Mouse (Mus musculus) MEL (cell line): Measurements from ENCODE around the gene Senp1. TPM values are rescaled to one million over a fixed set of nuclear protein-coding genes. Genes with fewer than 3 reads are reported as not detected.

ENCODE experiments used
- DNase-seq: peaks from one replicate; pipeline ENCODE4 v3.0.0; 2011; ENCODE audit warnings: low read depth, low spot score
- H3K27ac ChIP-seq: 2 replicates; pipeline ENCODE4 v1.5.1; 2012; ENCODE audit warnings: low read depth, mild to moderate bottlenecking, control low read depth, low read length, moderate library complexity; ENCODE audit not compliant: control insufficient read depth
- H3K27me3 ChIP-seq, 2 experiments: fragments of 150-350 bp in 1 of 2; sonication (generic) in 1 of 2; 2 replicates each; pipeline ENCODE4 v1.6.1; 2012; ENCODE audit warnings: low read length in 2 of 2, mild to moderate bottlenecking in 2 of 2, improper control_type of control experiment in 1 of 2, moderate library complexity in 1 of 2; ENCODE audit not compliant: insufficient read depth in 2 of 2, control insufficient read depth in 1 of 2
- H3K36me3 ChIP-seq, 2 experiments: 2 replicates each; pipeline ENCODE4 v1.6.1; 2012 to 2014; ENCODE audit warnings: low read length in 2 of 2, improper control_type of control experiment in 1 of 2, inconsistent platforms in 1 of 2, mild to moderate bottlenecking in 1 of 2; ENCODE audit not compliant: insufficient read depth in 2 of 2, control insufficient read depth in 1 of 2
- H3K4me1 ChIP-seq, 2 experiments: fragments of 150-350 bp in 1 of 2; sonication (generic) in 1 of 2; 2 replicates each; pipeline ENCODE4 v1.6.1; 2012; ENCODE audit warnings: low read length in 2 of 2, improper control_type of control experiment in 1 of 2, mild to moderate bottlenecking in 1 of 2; ENCODE audit not compliant: insufficient read depth in 2 of 2, control insufficient read depth in 1 of 2
- H3K4me3 ChIP-seq, 2 experiments: fragments of 150-350 bp in 1 of 2; sonication (generic) in 1 of 2; 2 replicates each; pipeline ENCODE4 v1.5.1; 2012; ENCODE audit warnings: low read depth in 2 of 2, low read length in 2 of 2, mild to moderate bottlenecking in 2 of 2, moderate library complexity in 2 of 2, control low read depth in 1 of 2, improper control_type of control experiment in 1 of 2; ENCODE audit not compliant: control insufficient read depth in 1 of 2, insufficient read depth in 1 of 2
- H3K79me2 ChIP-seq: 2 replicates; pipeline ENCODE4 v1.6.1; 2012; ENCODE audit warnings: mild to moderate bottlenecking, low read length, moderate library complexity; ENCODE audit not compliant: control insufficient read depth, poor library complexity, insufficient read depth
- H3K9ac ChIP-seq: 2 replicates; pipeline ENCODE4 v1.6.1; 2012; ENCODE audit warnings: low read depth, mild to moderate bottlenecking, control low read depth, low read length, moderate library complexity; ENCODE audit not compliant: control insufficient read depth, poor library complexity, severe bottlenecking
- H3K9me3 ChIP-seq: fragments of 150-350 bp; sonication (generic); replicated peaks from 2 replicates; pipeline ENCODE4 v1.6.1; 2012; ENCODE audit warnings: mild to moderate bottlenecking, low read length, improper control_type of control experiment, moderate library complexity; ENCODE audit not compliant: insufficient read depth
- BHLHE40 ChIP-seq: IDR thresholded peaks from 2 replicates; pipeline ENCODE4 v1.6.1; 2012; ENCODE audit warnings: low read depth, mild to moderate bottlenecking, inconsistent platforms, low read length, improper control_type of control experiment, borderline replicate concordance
- CHD1 ChIP-seq: IDR thresholded peaks from 2 replicates; pipeline ENCODE4 v1.6.1; 2012; ENCODE audit warnings: low read depth, mild to moderate bottlenecking, inconsistent platforms, low read length, improper control_type of control experiment
- CHD2 ChIP-seq: IDR thresholded peaks from 2 replicates; pipeline ENCODE4 v1.6.1; 2011; ENCODE audit warnings: low read length, improper control_type of control experiment
- CTCF ChIP-seq, 3 experiments: IDR thresholded peaks in 2 of 3; conservative IDR thresholded peaks in 1 of 3; 2 replicates each; pipeline ENCODE4 v1.5.1; 2011 to 2012; ENCODE audit warnings: low read length in 3 of 3, low read depth in 2 of 3, mild to moderate bottlenecking in 2 of 3, improper control_type of control experiment in 1 of 3, inconsistent platforms in 1 of 3, mixed read lengths in 1 of 3, moderate library complexity in 1 of 3; ENCODE audit not compliant: control insufficient read depth in 1 of 3, insufficient read depth in 1 of 3, poor library complexity in 1 of 3, severe bottlenecking in 1 of 3
- E2F4 ChIP-seq: IDR thresholded peaks from 2 replicates; pipeline ENCODE4 v1.6.1; 2011; ENCODE audit warnings: low read depth, low read length, improper control_type of control experiment, borderline replicate concordance
- ELF1 ChIP-seq: IDR thresholded peaks from 2 replicates; pipeline ENCODE4 v1.6.1; 2014; ENCODE audit warnings: low read depth, mild to moderate bottlenecking, inconsistent platforms, low read length, improper control_type of control experiment, moderate library complexity
- GATA1 ChIP-seq: IDR thresholded peaks from 2 replicates; pipeline ENCODE4 v1.6.1; 2011; ENCODE audit warnings: low read depth, low read length, improper control_type of control experiment
- JUND ChIP-seq: IDR thresholded peaks from 2 replicates; pipeline ENCODE4 v1.6.1; 2011; ENCODE audit warnings: low read depth, mild to moderate bottlenecking, improper control_type of control experiment, low read length
- KAT2A ChIP-seq: conservative IDR thresholded peaks from 2 replicates; pipeline ENCODE4 v1.6.1; 2012; ENCODE audit warnings: low read depth, low read length, improper control_type of control experiment, inconsistent platforms
- MAX ChIP-seq: IDR thresholded peaks from 2 replicates; pipeline ENCODE4 v1.6.1; 2011; ENCODE audit warnings: low read length, improper control_type of control experiment
- MEF2A ChIP-seq: IDR thresholded peaks from 2 replicates; pipeline ENCODE4 v1.6.1; 2014; ENCODE audit warnings: low read depth, mild to moderate bottlenecking, inconsistent platforms, low read length, improper control_type of control experiment; ENCODE audit not compliant: poor library complexity, insufficient replicate concordance, severe bottlenecking; ENCODE audit errors: extremely low read depth
- MYB ChIP-seq: IDR thresholded peaks from 2 replicates; pipeline ENCODE4 v1.6.1; 2011; ENCODE audit warnings: mild to moderate bottlenecking, low read depth, low read length, improper control_type of control experiment
- MYC ChIP-seq: IDR thresholded peaks from 2 replicates; pipeline ENCODE4 v1.6.1; 2011; ENCODE audit warnings: low read depth, mild to moderate bottlenecking, low read length, improper control_type of control experiment, moderate library complexity
- NRF1 ChIP-seq: IDR thresholded peaks from 2 replicates; pipeline ENCODE4 v1.6.1; 2014; ENCODE audit warnings: low read depth, mild to moderate bottlenecking, inconsistent platforms, low read length, improper control_type of control experiment, moderate library complexity; ENCODE audit not compliant: poor library complexity, insufficient read depth, severe bottlenecking
- POLR2A ChIP-seq, 2 experiments: IDR thresholded peaks; 2 replicates each; pipeline ENCODE4 v1.6.1; 2011 to 2012; ENCODE audit warnings: low read length in 2 of 2, mild to moderate bottlenecking in 2 of 2, control low read depth in 1 of 2, improper control_type of control experiment in 1 of 2, low read depth in 1 of 2, moderate library complexity in 1 of 2; ENCODE audit not compliant: control insufficient read depth in 1 of 2, insufficient read depth in 1 of 2, poor library complexity in 1 of 2
- POLR2AphosphoS5 ChIP-seq: IDR thresholded peaks from 2 replicates; pipeline ENCODE4 v1.6.1; 2012; ENCODE audit warnings: low read depth, borderline replicate concordance, mild to moderate bottlenecking, inconsistent platforms, low read length, moderate library complexity, mixed read lengths
- RCOR1 ChIP-seq: IDR thresholded peaks from 2 replicates; pipeline ENCODE4 v1.6.1; 2012; ENCODE audit warnings: low read depth, mild to moderate bottlenecking, inconsistent platforms, low read length, improper control_type of control experiment
- SIN3A ChIP-seq: IDR thresholded peaks from 2 replicates; pipeline ENCODE4 v1.6.1; 2012; ENCODE audit warnings: low read length, improper control_type of control experiment, inconsistent platforms
- SMC3 ChIP-seq: IDR thresholded peaks from 2 replicates; pipeline ENCODE4 v1.6.1; 2011; ENCODE audit warnings: low read depth, low read length, improper control_type of control experiment
- TCF12 ChIP-seq: IDR thresholded peaks from 2 replicates; pipeline ENCODE4 v1.6.1; 2014; ENCODE audit warnings: low read depth, mild to moderate bottlenecking, inconsistent platforms, low read length, improper control_type of control experiment, moderate library complexity
- UBTF ChIP-seq: IDR thresholded peaks from 2 replicates; pipeline ENCODE4 v1.6.1; 2012; ENCODE audit warnings: low read depth, mild to moderate bottlenecking, inconsistent platforms, low read length, improper control_type of control experiment, moderate library complexity, borderline replicate concordance; ENCODE audit not compliant: insufficient read depth
- USF1 ChIP-seq: IDR thresholded peaks from 2 replicates; pipeline ENCODE4 v1.6.1; 2014; ENCODE audit warnings: low read depth, mild to moderate bottlenecking, inconsistent platforms, low read length, improper control_type of control experiment, moderate library complexity
- USF2 ChIP-seq, 2 experiments: IDR thresholded peaks; 2 replicates each; pipeline ENCODE4 v1.6.1; 2011 to 2012; ENCODE audit warnings: improper control_type of control experiment in 2 of 2, low read length in 2 of 2, borderline replicate concordance in 1 of 2, inconsistent platforms in 1 of 2, low read depth in 1 of 2, mild to moderate bottlenecking in 1 of 2; ENCODE audit not compliant: insufficient read depth in 1 of 2
- ZC3H11A ChIP-seq: IDR thresholded peaks from 2 replicates; pipeline ENCODE4 v1.6.1; 2012; ENCODE audit warnings: low read depth, mild to moderate bottlenecking, inconsistent platforms, low read length, improper control_type of control experiment
- ZKSCAN1 ChIP-seq: IDR thresholded peaks from 2 replicates; pipeline ENCODE4 v1.6.1; 2012; ENCODE audit warnings: low read depth, mild to moderate bottlenecking, inconsistent platforms, low read length, improper control_type of control experiment, moderate library complexity
- ZMIZ1 ChIP-seq: IDR thresholded peaks from 2 replicates; pipeline ENCODE4 v1.6.1; 2012; ENCODE audit warnings: low read depth, mild to moderate bottlenecking, inconsistent platforms, low read length, improper control_type of control experiment, moderate library complexity
- polyA plus RNA-seq, 2 experiments: library from polyadenylated mRNA; stranded (reverse) in 1 of 2; unstranded in 1 of 2; fragments of >175 nt in 1 of 2; fragments of >200 nt in 1 of 2; gene quantifications; 2 replicates each; pipeline versions ENCODE4 v1.2.1 to v1.2.4; 2012; ENCODE audit warnings: low replicate concordance in 2 of 2, low read depth in 1 of 2; ENCODE audit not compliant: insufficient read length in 2 of 2, insufficient read depth in 1 of 2, missing spikeins in 1 of 2
- total RNA-seq: library from RNA; depleted of rRNA; stranded (reverse); fragments of 300-350 nt; gene quantifications from 2 replicates; pipeline ENCODE4 v1.2.3, GENCODE M21; 2012

The Senp1 gene
- total and polyA plus RNA-seq, 3 experiments = 34.1 to 96.5 TPM; not detected in 1

GRCm38 (mm10) chr15:97999991-98000390 is 93.6 kb downstream of the Senp1 start:
- no peak overlapping the region for H3K9ac ChIP-seq
- no peak overlapping the region for H3K27ac ChIP-seq
- no peaks in the 10 kb centered on the region for H3K27me3 ChIP-seq
- H3K4me1 ChIP-seq = no peaks in the 10 kb centered on the region
- DNase-seq = no peak
- no peak overlapping the region for H3K4me3 ChIP-seq
- H3K79me2 ChIP-seq = no peaks in the 10 kb centered on the region
- TF ChIP-seq POLR2A (IDR thresholded peaks at IDR 0.05; ENCODE audit: control insufficient read depth in 1 of 2, insufficient read depth in 1 of 2, low read depth in 1 of 2, low read length in 2 of 2, poor library complexity in 1 of 2) (no peak), KAT2A (no peak), CHD2 (no peak), NRF1 (no peak), TCF12 (no peak), ZKSCAN1 (no peak), JUND (no peak), SIN3A (no peak), ZC3H11A (no peak), MYB (no peak)
- no peaks in the 10 kb centered on the region for H3K36me3 ChIP-seq
- no peaks in the 10 kb centered on the region for H3K9me3 ChIP-seq

DNA sequence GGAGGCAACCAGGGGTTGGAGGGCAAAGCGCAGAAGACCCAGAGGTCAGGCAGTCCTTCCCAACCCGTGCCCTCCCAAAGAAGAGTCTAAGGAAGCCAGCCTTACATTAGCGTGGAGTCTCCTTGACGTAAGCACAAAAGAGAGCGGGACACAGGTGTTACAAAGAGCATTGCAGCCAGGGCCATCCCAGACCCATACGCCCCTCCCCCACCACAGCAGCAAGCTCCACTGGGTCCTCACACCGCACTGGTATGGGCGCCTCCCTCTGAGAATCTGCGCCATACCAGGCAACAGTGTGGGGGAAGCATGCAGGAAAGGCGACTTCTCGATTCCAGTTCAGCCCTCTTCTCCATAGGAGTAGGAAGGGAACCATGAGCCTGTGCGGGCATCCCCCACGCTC is 94.0 kb downstream of the Senp1 start:
- Histone ChIP-seq H3K4me3 (no peak overlapping the region), H3K4me1 (no peaks in the 10 kb centered on the region), H3K9me3 (no peaks in the 10 kb centered on the region), H3K9ac (no peak overlapping the region), H3K79me2 (no peaks in the 10 kb centered on the region), H3K27me3 (no peaks in the 10 kb centered on the region), H3K36me3 (no peaks in the 10 kb centered on the region), H3K27ac (no peak overlapping the region)
- TF ChIP-seq SMC3 (no peak), USF2 (IDR thresholded peaks at IDR 0.05; ENCODE audit: borderline replicate concordance in 1 of 2, insufficient read depth in 1 of 2, low read depth in 1 of 2, low read length in 2 of 2) (no peak), ZC3H11A (no peak), POLR2AphosphoS5 (no peak), JUND (no peak), MYC (no peak), MAX (no peak), MYB (no peak)
- no peak for DNase-seq

DNA sequence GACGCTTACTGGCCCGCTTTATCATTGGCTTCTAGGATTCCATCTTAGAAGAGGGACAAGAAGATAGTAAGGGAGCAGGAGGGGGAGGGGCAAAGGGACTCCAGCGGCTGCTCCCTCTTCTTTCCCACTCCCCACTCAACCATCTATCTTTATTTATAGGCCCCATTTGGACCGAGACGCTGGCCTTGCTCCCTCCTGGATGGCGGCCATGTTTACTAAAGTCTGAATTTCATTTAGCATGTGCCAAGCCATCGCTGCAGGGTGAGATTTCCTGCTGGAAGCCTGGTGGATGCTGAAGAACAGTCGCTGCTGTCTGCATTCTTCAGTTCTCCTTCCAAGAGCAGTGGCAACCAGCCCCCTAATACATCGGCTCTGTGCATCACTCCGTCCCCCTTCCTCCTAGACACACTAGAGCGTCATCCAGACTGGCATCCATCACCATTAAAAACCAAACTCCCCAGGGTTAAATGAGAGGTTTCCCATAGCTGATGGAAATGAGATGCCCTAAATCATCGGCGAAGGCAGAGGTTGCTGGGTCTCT is 96.8 kb downstream of the Senp1 start:
- Histone ChIP-seq H3K36me3 (no peaks in the 10 kb centered on the region), H3K4me1 (peaks cover 0 to 3% of the 10 kb centered on the region in 2 experiments; a peak in 1 of 4 replicates), H3K27ac (no peak overlapping the region), H3K9me3 (no peaks in the 10 kb centered on the region), H3K79me2 (no peaks in the 10 kb centered on the region), H3K9ac (no peak overlapping the region), H3K4me3 (no peak overlapping the region), H3K27me3 (no peaks in the 10 kb centered on the region)
- no peak for DNase-seq
- TF ChIP-seq JUND = no peak
- TF ChIP-seq GATA1 = no peak
- TF ChIP-seq NRF1 = no peak
- no peak for TF ChIP-seq MEF2A
- no peak for TF ChIP-seq ZMIZ1
- no peak for TF ChIP-seq BHLHE40
- no peak for TF ChIP-seq CHD1
- TF ChIP-seq USF1 = no peak
- no peak for TF ChIP-seq RCOR1
- no peak for TF ChIP-seq CTCF (IDR thresholded peaks at IDR 0.05 in 2 of 3, conservative IDR thresholded peaks at IDR 0.05 in 1 of 3; ENCODE audit: control insufficient read depth in 1 of 3, insufficient read depth in 1 of 3, low read depth in 2 of 3, low read length in 3 of 3, poor library complexity in 1 of 3, severe bottlenecking in 1 of 3)
- TF ChIP-seq POLR2A (IDR thresholded peaks at IDR 0.05; ENCODE audit: control insufficient read depth in 1 of 2, insufficient read depth in 1 of 2, low read depth in 1 of 2, low read length in 2 of 2, poor library complexity in 1 of 2) = no peak
- TF ChIP-seq E2F4 = no peak
- TF ChIP-seq ELF1 = no peak
- TF ChIP-seq UBTF = no peak
